Mouse (Mus musculus) Patski (cell line): Measurements from ENCODE around the gene Flad1. TPM values are rescaled to one million over a fixed set of nuclear protein-coding genes. Genes with fewer than 3 reads are reported as not detected.

Experiments used
- ATAC-seq: fragments of 100-300 bp; one replicate; pipeline ENCODE4 v1.8.0; 2021
- CTCF ChIA-PET: fragments of 350-600 bp; sonication (Branson Sonifier 250); formaldehyde crosslinking; loops from one replicate; lab custom pipeline; 2022; ENCODE audit warnings: inconsistent platforms; lab: Charles Lee
- POLR2A ChIA-PET: fragments of 350-600 bp; sonication (Branson Sonifier 250); formaldehyde crosslinking; loops from one replicate; lab custom pipeline; 2022; ENCODE audit warnings: antibody characterized with exemption, inconsistent platforms; lab: Charles Lee
- DNase-seq: peaks from one replicate; pipeline ENCODE4 v3.0.0-alpha.2; 2011; ENCODE audit warnings: low read depth, low spot score
- H3K27me3 ChIP-seq: fragments of 371-371 bp; one replicate; pipeline ENCODE4 v1.5.1; 2021
- CTCF ChIP-seq: fragments of 100-300 bp; IDR thresholded peaks from one replicate; pipeline ENCODE4 v1.5.1; 2021
- in situ Hi-C: fragments of 300-500 bp; cut with MboI; formaldehyde crosslinking; loops from 3 replicates; pipeline ENCODE4 v1.11.1; 2018; ENCODE audit warnings: low pct_unique_long_range_greater_than_20kb, mixed read lengths
- polyA plus RNA-seq: library from polyadenylated mRNA; unstranded; gene quantifications from one replicate; pipeline ENCODE4 v1.2.3, GENCODE M21; 2021

Flad1 gene
- polyA plus RNA-seq, 1 experiment from 2014 or later: 40.6 TPM

- peaks cover 8% of the 10 kb centered on the region for H3K27me3 ChIP-seq
- POLR2A ChIA-PET: interaction anchor here (0.6 kb wide), 2 partner anchors 168 to 334 kb away, joined by 3 read pairs; no protein-coding TSS in a partner anchor
- DNase-seq (peak; percentile 15), ATAC-seq (no peak)
- in situ Hi-C loops: loop anchor here (5.0 kb wide), 1 partner anchor 128 kb away; no protein-coding TSS in a partner anchor
- CTCF ChIA-PET: interaction anchor here (1.0 to 2.6 kb wide), 3 partner anchors 10 to 39 kb away, joined by 3 to 8 read pairs (median 3); partner anchors contain the start of gene Adam15
- TF ChIP-seq CTCF: no peak
These were observed 52.0 kb downstream of the Flad1 start for GRCm38 (mm10) chr3:89359630-89360029.

GRCm38 (mm10) chr3:89356029-89356428 lies 55.6 kb downstream of the Flad1 start:
- TF ChIP-seq CTCF: no peak
- DNase-seq (no peak), ATAC-seq (no peak)
- CTCF ChIA-PET: no interaction called here
- peaks cover 3% of the 10 kb centered on the region for H3K27me3 ChIP-seq
- POLR2A ChIA-PET: no interaction called here
- in situ Hi-C loops: loop anchor here (5.0 kb wide), 1 partner anchor 131 kb away; no protein-coding TSS in a partner anchor

GRCm38 (mm10) chr3:89355512-89355902 lies 56.2 kb downstream of the Flad1 start:
- in situ Hi-C loops: loop anchor here (5.0 kb wide), 1 partner anchor 132 kb away; no protein-coding TSS in a partner anchor
- ATAC-seq (no peak), DNase-seq (no peak)
- ChIA-PET CTCF (interaction anchor here (1.1 to 5.8 kb wide), 16 partner anchors 9 to 153 kb away, joined by 3 to 34 read pairs (median 5); partner anchors contain the start of genes Dcst1 and Efna4), POLR2A (interaction anchor here (1.1 to 1.3 kb wide), 2 partner anchors 15 to 62 kb away, joined by 3 read pairs; no protein-coding TSS in a partner anchor)
- no peak for TF ChIP-seq CTCF
- peaks cover 3% of the 10 kb centered on the region for H3K27me3 ChIP-seq

GRCm38 (mm10) chr3:89354816-89355511 lies 56.7 kb downstream of the Flad1 start:
- no peak for TF ChIP-seq CTCF
- ChIA-PET CTCF (interaction anchor here (0.6 to 5.8 kb wide), 26 partner anchors 9 to 154 kb away, joined by 3 to 34 read pairs (median 4); partner anchors contain the start of genes Dcst1 and Efna4), POLR2A (interaction anchor here (0.6 to 1.3 kb wide), 3 partner anchors 14 to 62 kb away, joined by 3 read pairs; no protein-coding TSS in a partner anchor)
- peak; percentile 36 for ATAC-seq
- DNase-seq: peak; percentile 80
- peaks cover 3% of the 10 kb centered on the region for H3K27me3 ChIP-seq
- in situ Hi-C loops: loop anchor here (5.0 kb wide), 2 partner anchors 38 to 132 kb away; no protein-coding TSS in a partner anchor

GRCm38 (mm10) chr3:89351271-89351670 lies 60.4 kb downstream of the Flad1 start:
- ChIA-PET CTCF (interaction anchor here (2.0 to 5.8 kb wide), 2 partner anchors 11 to 34 kb away, joined by 7 to 34 read pairs; no protein-coding TSS in a partner anchor), POLR2A (interaction anchor here (0.6 to 1.7 kb wide), 6 partner anchors 13 to 146 kb away, joined by 3 to 7 read pairs (median 4); no protein-coding TSS in a partner anchor)
- H3K27me3 ChIP-seq: no peaks in the 10 kb centered on the region
- in situ Hi-C loops: loop anchor here (5.0 kb wide), 1 partner anchor 34 kb away; no protein-coding TSS in a partner anchor
- TF ChIP-seq CTCF: no peak
- ATAC-seq: no peak
- no peak for DNase-seq

Other genes with a start within 250 kb of the Flad1 start
- gene Clk2, start 247.1 kb downstream of the Flad1 start, polyA plus RNA-seq: 74.8 TPM
- gene Scamp3, start 234.4 kb downstream of the Flad1 start, polyA plus RNA-seq: 175 TPM
- 37.6 TPM for gene Fam189b, start 228.7 kb downstream of the Flad1 start, polyA plus RNA-seq
- gene Gba, start 208.9 kb downstream of the Flad1 start, polyA plus RNA-seq: 141 TPM
- gene Thbs3, start 196.7 kb downstream of the Flad1 start, polyA plus RNA-seq: 86.6 TPM
- 215 TPM for gene Mtx1, start 184.8 kb downstream of the Flad1 start, polyA plus RNA-seq
- 10.3 TPM for gene Muc1, start 182.8 kb downstream of the Flad1 start, polyA plus RNA-seq
- gene Krtcap2, start 165.9 kb downstream of the Flad1 start, polyA plus RNA-seq: 236 TPM
- 57.5 TPM for gene Trim46, start 165.6 kb downstream of the Flad1 start, polyA plus RNA-seq
- gene Dpm3, start 152.5 kb downstream of the Flad1 start, polyA plus RNA-seq: 104 TPM
- 88.3 TPM for gene Slc50a1, start 141.3 kb downstream of the Flad1 start, polyA plus RNA-seq
- 97.1 TPM for gene Efna1, start 130.7 kb downstream of the Flad1 start, polyA plus RNA-seq
- 9.4 TPM for gene Efna3, start 88.9 kb downstream of the Flad1 start, polyA plus RNA-seq
- gene Efna4, start 73.8 kb downstream of the Flad1 start, polyA plus RNA-seq: 48.7 TPM
- 226 TPM for gene Adam15, start 61.9 kb downstream of the Flad1 start, polyA plus RNA-seq
- 0.06 TPM for gene Dcst2, start 49.9 kb downstream of the Flad1 start, polyA plus RNA-seq
- gene Dcst1, start 46.6 kb downstream of the Flad1 start, polyA plus RNA-seq: 1.3 TPM
- gene Zbtb7b, start 17.1 kb downstream of the Flad1 start, polyA plus RNA-seq: 73.7 TPM
- gene Lenep, start 9.1 kb downstream of the Flad1 start, polyA plus RNA-seq: not detected
- 162 TPM for gene Cks1b, start 6.5 kb upstream of the Flad1 start, polyA plus RNA-seq
- 174 TPM for gene Shc1, start 6.6 kb upstream of the Flad1 start, polyA plus RNA-seq
- gene Pygo2, start 18.3 kb upstream of the Flad1 start, polyA plus RNA-seq: 68.4 TPM
- gene Pbxip1, start 24.8 kb upstream of the Flad1 start, polyA plus RNA-seq: 354 TPM
- 40.7 TPM for gene Pmvk, start 42.7 kb upstream of the Flad1 start, polyA plus RNA-seq
- gene Kcnn3, start 108.3 kb upstream of the Flad1 start, polyA plus RNA-seq: 0.04 TPM